Mouse (Mus musculus): ENCODE data around the gene Zbtb7b.

DNA sequence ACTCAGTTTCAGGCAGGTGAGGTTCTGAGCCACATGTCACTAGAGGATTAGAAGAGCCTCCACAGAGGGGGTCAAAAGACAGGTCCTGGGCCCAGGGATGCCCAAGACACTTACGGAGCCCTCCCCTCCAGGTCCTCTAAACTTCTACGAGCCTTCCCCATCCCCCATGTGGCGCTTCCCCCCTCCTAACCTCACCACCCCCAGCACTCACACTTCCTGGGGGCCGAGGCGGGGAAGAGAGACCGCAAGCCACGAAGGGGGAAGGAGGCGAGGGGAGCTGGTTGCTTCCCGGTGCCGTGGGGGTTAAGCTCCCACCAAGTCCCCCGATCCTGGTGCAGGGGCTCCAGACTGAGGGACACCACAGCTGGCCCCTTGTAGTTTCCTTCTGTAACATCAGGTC is 9.1 kb downstream of the Zbtb7b start:
- TF ChIP-seq CTCF (IDR thresholded peaks at IDR 0.05; ENCODE audit: low read depth, low read length): no peak
- no peak for TF ChIP-seq GATA1 (IDR thresholded peaks at IDR 0.05; ENCODE audit: borderline replicate concordance, low read length)
- no peak for TF ChIP-seq GATA2 (IDR thresholded peaks at IDR 0.05; ENCODE audit: borderline replicate concordance, low read depth, low read length)
- TF ChIP-seq TAL1 (conservative IDR thresholded peaks at IDR 0.05; ENCODE audit: low read depth, low read length): no peak
